Mouse (Mus musculus) kidney, adult 2 months (tissue): ENCODE measurements around the gene Mobp.

ENCODE experiments used
- CTCF ChIP-seq: fragments of 200-500 bp; conservative IDR thresholded peaks from 2 replicates; pipeline ENCODE4 v1.5.1; 2011; ENCODE audit warnings: low read depth, mild to moderate bottlenecking, control low read depth, low read length, moderate library complexity, mixed read lengths; ENCODE audit not compliant: insufficient read depth, insufficient read length
- POLR2A ChIP-seq: fragments of 200-500 bp; IDR thresholded peaks from one replicate; pipeline ENCODE4 v1.6.1; 2011; ENCODE audit warnings: low read depth, low read length, control low read depth

GRCm38 (mm10) chr9:120212936-120213335 is 63.4 kb downstream of the Mobp start:
- TF ChIP-seq CTCF = no peak
- no peak for TF ChIP-seq POLR2A
